Mouse (Mus musculus) bone marrow, adult 2 months (tissue): Measurements from ENCODE around the gene Efcab3.

Experiments used
- CTCF ChIP-seq: fragments of 200-500 bp; IDR thresholded peaks from 2 replicates; pipeline ENCODE4 v1.5.1; 2011; ENCODE audit warnings: low read length, control low read depth; ENCODE audit not compliant: control insufficient read depth, insufficient read depth
- POLR2A ChIP-seq: fragments of 200-500 bp; IDR thresholded peaks from 2 replicates; pipeline ENCODE4 v1.6.1; 2011; ENCODE audit warnings: low read depth, mild to moderate bottlenecking, control low read depth, low read length, borderline replicate concordance; ENCODE audit not compliant: control insufficient read depth

DNA sequence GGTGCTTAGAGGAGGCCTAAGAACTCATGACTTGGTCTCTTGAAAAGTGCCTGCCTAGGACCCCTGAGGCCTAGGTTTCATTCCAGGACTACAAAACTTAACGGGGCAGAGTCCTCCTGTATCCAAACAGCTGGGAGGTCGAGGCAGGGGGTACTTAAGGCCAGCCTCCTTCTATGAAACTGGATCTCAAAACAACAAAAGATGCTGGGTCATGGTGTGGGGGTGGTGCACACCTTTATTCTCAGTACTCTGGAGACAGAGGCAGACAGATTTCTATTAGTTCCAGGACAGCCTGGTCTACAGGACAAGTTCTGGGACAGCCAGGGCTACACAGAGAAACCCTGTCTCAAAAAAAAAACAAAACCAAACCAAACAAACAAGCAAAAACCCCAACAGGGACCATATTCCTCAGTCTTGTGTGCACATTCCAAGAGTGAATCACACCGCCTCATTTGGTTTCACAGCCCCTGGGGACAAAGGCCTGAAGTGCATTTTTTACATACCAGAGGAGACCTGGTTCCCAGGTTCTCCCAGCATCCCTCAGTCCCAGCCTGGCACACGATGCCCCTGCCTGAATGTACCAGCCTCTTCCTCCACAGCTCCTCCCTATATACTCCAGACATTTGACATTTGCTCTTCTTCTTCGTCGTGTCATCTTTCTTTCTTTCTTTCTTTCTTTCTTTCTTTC, 96.4 kb downstream of the Efcab3 start:
- TF ChIP-seq POLR2A (no peak), CTCF (no peak)
